Mouse (Mus musculus) forebrain, embryonic 16.5 days (tissue): ENCODE measurements around the gene Cdkn2aipnl. TPM values are rescaled to one million over a fixed set of nuclear protein-coding genes. Genes with fewer than 3 reads are reported as not detected.

Source experiments
- ATAC-seq: fragments of 200-750 bp; cut with Nextera tagmentation; 2 replicates; pipeline ENCODE4 v1.8.0; 2017; ENCODE audit warnings: mild to moderate bottlenecking, moderate library complexity
- H3K27ac ChIP-seq: fragments of 300-500 bp; sonication (generic); 2 replicates; pipeline ENCODE4 v1.5.1; 2014; ENCODE audit warnings: low read length, control low read depth
- H3K27me3 ChIP-seq: fragments of 300-500 bp; sonication (generic); replicated peaks from 2 replicates; pipeline ENCODE4 v1.6.1; 2014; ENCODE audit warnings: low read length; ENCODE audit not compliant: control insufficient read depth, insufficient read depth
- H3K36me3 ChIP-seq: fragments of 300-500 bp; sonication (generic); 2 replicates; pipeline ENCODE4 v1.6.1; 2014; ENCODE audit not compliant: control insufficient read depth, insufficient read depth
- H3K4me1 ChIP-seq: fragments of 300-500 bp; sonication (generic); replicated peaks from 2 replicates; pipeline ENCODE4 v1.6.1; 2014; ENCODE audit warnings: low read length; ENCODE audit not compliant: control insufficient read depth, insufficient read depth
- H3K4me2 ChIP-seq: fragments of 300-500 bp; sonication (generic); 2 replicates; pipeline ENCODE4 v1.6.1; 2014; ENCODE audit warnings: mild to moderate bottlenecking, low read length, control low read depth
- H3K4me3 ChIP-seq: fragments of 300-500 bp; sonication (generic); replicated peaks from 2 replicates; pipeline ENCODE4 v1.5.1; 2014; ENCODE audit warnings: mild to moderate bottlenecking, low read length, control low read depth
- H3K9ac ChIP-seq: fragments of 300-500 bp; sonication (generic); replicated peaks from 2 replicates; pipeline ENCODE4 v1.6.1; 2014; ENCODE audit warnings: low read depth, low read length, control low read depth
- H3K9me3 ChIP-seq: fragments of 300-500 bp; sonication (generic); 2 replicates; pipeline ENCODE4 v1.6.1; 2016; ENCODE audit warnings: low read length; ENCODE audit not compliant: control insufficient read depth
- WGBS: fragments of 180-500 bp; shearing (Covaris S2); extraction: QIAGEN DNeasy Blood & Tissue Kit; methylation state at CpG from one replicate; pipeline ENCODE4 v1.1.7; 2014; 5-methylcytosine and 5-hydroxymethylcytosine counted together
- polyA plus RNA-seq: library from polyadenylated mRNA; unstranded; fragments of >200 nt; fragmentation: Nextera tagmentation; extraction: Ambion mirVana; gene quantifications from 2 replicates; pipeline ENCODE4 v1.2.1, GENCODE M21; 2015

The Cdkn2aipnl gene
- polyA plus RNA-seq, 1 experiment from 2014 or later: 119 TPM

GRCm38 (mm10) chr11:51959511-51959910 is 8.0 kb upstream of the Cdkn2aipnl start:
- Histone ChIP-seq H3K9ac (no peak overlapping the region), H3K4me2 (no peak overlapping the region), H3K4me3 (no peak overlapping the region), H3K4me1 (no peaks in the 10 kb centered on the region), H3K36me3 (no peaks in the 10 kb centered on the region), H3K27ac (no peak overlapping the region), H3K27me3 (no peaks in the 10 kb centered on the region), H3K9me3 (no peaks in the 10 kb centered on the region)
- WGBS: 91% methylated on average over 5 of the region's 5 CpGs
- no peak for ATAC-seq

GRCm38 (mm10) chr11:51960061-51960460 is 7.4 kb upstream of the Cdkn2aipnl start:
- H3K27me3 ChIP-seq: no peaks in the 10 kb centered on the region
- no peak overlapping the region for H3K4me2 ChIP-seq
- H3K36me3 ChIP-seq: no peaks in the 10 kb centered on the region
- no peak overlapping the region for H3K9ac ChIP-seq
- H3K9me3 ChIP-seq: no peaks in the 10 kb centered on the region
- WGBS: 87% methylated on average over 4 of the region's 4 CpGs
- no peak overlapping the region for H3K4me3 ChIP-seq
- H3K4me1 ChIP-seq: no peaks in the 10 kb centered on the region
- ATAC-seq: no peak
- no peak overlapping the region for H3K27ac ChIP-seq

DNA sequence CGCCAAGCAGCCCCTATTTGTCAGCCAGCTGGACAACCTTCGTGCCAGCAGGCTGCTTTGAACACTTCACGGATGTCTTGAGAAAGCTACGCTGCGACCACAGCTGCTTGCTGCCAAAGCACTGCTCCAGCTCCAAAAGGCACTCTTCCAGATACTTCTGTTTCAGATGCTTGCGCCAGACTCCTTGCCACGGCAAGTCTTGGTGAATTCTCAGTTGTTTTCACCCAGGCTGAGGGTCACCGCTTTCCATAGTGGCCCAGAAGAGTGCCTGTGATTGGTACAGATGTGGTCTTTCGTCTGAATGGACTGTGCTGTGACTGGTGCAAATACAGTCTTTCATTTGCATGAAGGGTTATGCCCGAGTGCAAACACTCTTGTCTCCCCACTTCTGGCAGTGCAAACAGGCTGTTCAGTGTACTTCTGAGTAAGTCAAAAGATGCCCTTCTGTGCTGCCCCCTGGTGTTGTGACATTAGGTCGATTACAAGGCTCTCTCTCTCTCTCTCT is 6.4 kb upstream of the Cdkn2aipnl start:
- WGBS: 48% methylated on average over 11 of the region's 11 CpGs
- Histone ChIP-seq H3K9ac (no peak overlapping the region), H3K4me3 (no peak overlapping the region), H3K4me2 (no peak overlapping the region), H3K27me3 (no peaks in the 10 kb centered on the region), H3K9me3 (no peaks in the 10 kb centered on the region), H3K36me3 (no peaks in the 10 kb centered on the region), H3K27ac (no peak overlapping the region), H3K4me1 (no peaks in the 10 kb centered on the region)
- no peak for ATAC-seq

DNA sequence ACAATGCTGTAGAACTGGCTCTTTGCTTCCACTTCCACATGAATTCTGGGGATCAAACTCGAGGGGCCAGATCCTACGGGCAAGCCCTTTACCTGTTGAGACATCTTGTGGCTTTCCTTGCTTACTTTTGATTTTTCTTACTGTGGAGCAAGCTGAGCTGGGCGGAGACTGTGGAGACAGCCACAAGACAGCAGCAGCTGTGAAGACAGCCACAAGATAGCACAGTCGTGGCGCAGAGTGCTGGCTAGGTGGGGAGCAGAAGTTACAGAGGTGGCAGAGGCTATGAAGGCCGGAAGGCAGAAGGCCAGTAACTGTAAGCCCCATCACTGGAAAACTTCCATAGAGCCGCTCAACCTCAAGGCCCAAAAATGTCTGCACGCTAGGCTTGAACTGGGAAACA is 5.7 kb upstream of the Cdkn2aipnl start:
- H3K4me3 ChIP-seq: no peak overlapping the region
- WGBS: 91% methylated on average over 8 of the region's 8 CpGs
- H3K4me1 ChIP-seq: no peaks in the 10 kb centered on the region

GRCm38 (mm10) chr11:51962277-51962676 is 5.2 kb upstream of the Cdkn2aipnl start:
- Histone ChIP-seq H3K27me3 (no peaks in the 10 kb centered on the region), H3K4me2 (no peak overlapping the region), H3K27ac (no peak overlapping the region), H3K9ac (no peak overlapping the region), H3K4me3 (no peak overlapping the region), H3K36me3 (no peaks in the 10 kb centered on the region), H3K4me1 (no peaks in the 10 kb centered on the region), H3K9me3 (no peaks in the 10 kb centered on the region)
- WGBS: 88% methylated on average over 7 of the region's 7 CpGs
- ATAC-seq: no peak

More for the DNA sequence above, 5.7 kb upstream of the Cdkn2aipnl start:
- H3K4me2 ChIP-seq: no peak overlapping the region
- no peaks in the 10 kb centered on the region for H3K9me3 ChIP-seq
- H3K27ac ChIP-seq: no peak overlapping the region
- no peak for ATAC-seq
- no peaks in the 10 kb centered on the region for H3K27me3 ChIP-seq
- H3K9ac ChIP-seq: no peak overlapping the region
- H3K36me3 ChIP-seq: no peaks in the 10 kb centered on the region

GRCm38 (mm10) chr11:51966651-51967050 is 810 bp upstream of the Cdkn2aipnl start:
- Histone ChIP-seq H3K36me3 (peaks cover 6% of the 10 kb centered on the region), H3K9ac (no peak overlapping the region), H3K4me3 (no peak overlapping the region), H3K27ac (no peak overlapping the region), H3K9me3 (no peaks in the 10 kb centered on the region), H3K4me1 (peaks cover 11% of the 10 kb centered on the region), H3K4me2 (no peak overlapping the region), H3K27me3 (no peaks in the 10 kb centered on the region)
- 86% methylated on average over 5 of the region's 5 CpGs for WGBS
- no peak for ATAC-seq

- Histone ChIP-seq H3K9me3 (no peaks in the 10 kb centered on the region), H3K9ac (no peak overlapping the region), H3K27me3 (no peaks in the 10 kb centered on the region), H3K4me1 (peaks cover 11% of the 10 kb centered on the region), H3K4me2 (no peak overlapping the region), H3K27ac (no peak overlapping the region), H3K36me3 (peaks cover 21% of the 10 kb centered on the region), H3K4me3 (no peak overlapping the region)
- WGBS: 96% methylated on average over 9 of the region's 9 CpGs
- ATAC-seq: no peak
These were observed 1.4 kb downstream of the Cdkn2aipnl start for GRCm38 (mm10) chr11:51968896-51969295.

- Histone ChIP-seq H3K36me3 (peaks cover 21% of the 10 kb centered on the region), H3K27ac (no peak overlapping the region), H3K27me3 (no peaks in the 10 kb centered on the region), H3K9me3 (no peaks in the 10 kb centered on the region), H3K4me3 (no peak overlapping the region), H3K4me1 (peaks cover 11% of the 10 kb centered on the region), H3K4me2 (no peak overlapping the region), H3K9ac (no peak overlapping the region)
- no peak for ATAC-seq
- 94% methylated on average over 2 of the region's 2 CpGs for WGBS
These were observed 2.0 kb downstream of the Cdkn2aipnl start for GRCm38 (mm10) chr11:51969511-51969910.

DNA sequence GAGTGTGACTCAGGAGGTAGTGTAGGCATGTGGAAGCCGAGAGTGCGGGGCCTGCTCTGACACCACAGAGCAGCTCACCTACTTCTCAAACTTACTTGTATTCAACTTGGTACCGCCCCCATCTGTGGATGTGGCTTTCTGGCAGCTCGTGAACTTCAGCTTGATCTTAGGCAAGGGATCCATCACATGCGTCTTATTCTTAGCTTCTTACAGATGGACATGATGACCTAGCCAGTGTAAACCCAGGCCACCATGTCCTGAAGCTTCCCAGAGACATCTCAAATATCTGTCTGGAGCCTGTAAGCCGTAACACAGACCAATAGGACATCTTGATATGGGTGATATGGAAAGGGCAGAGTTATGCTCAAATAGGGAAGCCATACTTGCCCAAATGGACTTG is 4.2 kb downstream of the Cdkn2aipnl start:
- no peak for ATAC-seq
- no peak overlapping the region for H3K4me2 ChIP-seq
- H3K9ac ChIP-seq: no peak overlapping the region
- no peaks in the 10 kb centered on the region for H3K9me3 ChIP-seq
- H3K4me1 ChIP-seq: peaks cover 11% of the 10 kb centered on the region
- peaks cover 29% of the 10 kb centered on the region for H3K36me3 ChIP-seq
- no peaks in the 10 kb centered on the region for H3K27me3 ChIP-seq
- H3K27ac ChIP-seq: no peak overlapping the region
- WGBS: 94% methylated on average over 6 of the region's 6 CpGs
- no peak overlapping the region for H3K4me3 ChIP-seq
